ENCODE assay signal across 9 mouse cellular contexts in genomic region chr9:67045306-67045675, GRCm38 (mm10). TPM values are rescaled to one million over a fixed set of nuclear protein-coding genes. Genes with fewer than 3 reads are reported as not detected.
DNase-seq lines count a peak whose midpoint lies in the region; ATAC-seq and TF ChIP-seq lines count a peak whose summit lies in the region.
"Had no signal": no experiment of that assay in that cellular context is flagged by ENCODE, and none has a peak within 500 bp of the region (broad histone marks: within the 10 kb centered on the region; RNA-seq: fewer than 3 reads in every experiment).

No protein-coding gene starts in this region.

- no peaks in the 10 kb centered on the region for H3K9me3 ChIP-seq in limb, embryonic 12.5 days
- no peaks in the 10 kb centered on the region for H3K9me3 ChIP-seq in limb, embryonic 10.5 days (replicated peaks)
- no peaks in the 10 kb centered on the region for H3K9me3 ChIP-seq in limb, embryonic 15.5 days

- no peak for TF ChIP-seq CTCF in heart, adult 2 months (IDR thresholded peaks at IDR 0.05)

- H3K9ac ChIP-seq in heart, adult 2 months (ENCODE audit: low read depth, low read length) = peak overlapping the region; percentile 56
- H3K9ac ChIP-seq in limb, embryonic 12.5 days (replicated peaks) = peak overlapping the region; percentile 12; the same call in 1 of the 2 replicates
- no peak overlapping the region for H3K9ac ChIP-seq in limb, embryonic 15.5 days

- WGBS in heart, adult 2 months = 10% methylated on average over 4 of the region's 4 CpGs
- 35% methylated on average over 4 of the region's 4 CpGs for WGBS in limb, embryonic 12.5 days
- WGBS in limb, embryonic 10.5 days = 39% methylated on average over 4 of the region's 4 CpGs
- WGBS in limb, embryonic 15.5 days = 28% methylated on average over 4 of the region's 4 CpGs

- H3K36me3 ChIP-seq in heart, adult 2 months (ENCODE audit: control insufficient read depth, insufficient read depth, low read length) = peaks cover 30% of the 10 kb centered on the region
- no peaks in the 10 kb centered on the region for H3K36me3 ChIP-seq in limb, embryonic 12.5 days
- H3K36me3 ChIP-seq in limb, embryonic 10.5 days = no peaks in the 10 kb centered on the region
- no peaks in the 10 kb centered on the region for H3K36me3 ChIP-seq in limb, embryonic 15.5 days

- H3K4me1 ChIP-seq in heart, adult 2 months (ENCODE audit: control insufficient read depth, insufficient read depth, low read length) = peaks cover 12% of the 10 kb centered on the region
- peaks cover 73% of the 10 kb centered on the region for H3K4me1 ChIP-seq in limb, embryonic 12.5 days (replicated peaks)
- H3K4me1 ChIP-seq in limb, embryonic 10.5 days = peaks cover 87% of the 10 kb centered on the region
- peaks cover 74% of the 10 kb centered on the region for H3K4me1 ChIP-seq in limb, embryonic 15.5 days

- intact Hi-C loops in heart, adult 2 months (cut with DNase I) = no loop called here

- H3K79me2 ChIP-seq in heart, adult 2 months (replicated peaks; ENCODE audit: control insufficient read depth, insufficient read depth, low read length) = 0 out of 2 replicates have a peak, but pooled peaks cover 4% of the 10 kb centered on the region

- no peak for TF ChIP-seq POLR2A in heart, adult 2 months (IDR thresholded peaks at IDR 0.05; ENCODE audit: insufficient read depth, low read depth, low read length)

- peak overlapping the region; percentile 86 for H3K4me3 ChIP-seq in heart, adult 2 months
- H3K4me3 ChIP-seq in limb, embryonic 12.5 days (replicated peaks) = peak overlapping the region; percentile 9; the same call in 1 of the 2 replicates
- no peak overlapping the region for H3K4me3 ChIP-seq in limb, embryonic 10.5 days
- H3K4me3 ChIP-seq in limb, embryonic 15.5 days = 0 out of 2 replicates have a peak overlapping the region, but pooled peaks have one; percentile 67

- no peak for DNase-seq in heart, adult 2 months
- DNase-seq in heart, adult 8-10 months (ENCODE audit: low spot score) = no peak
- DNase-seq in limb, embryonic 10.5 days (ENCODE audit: low spot score) = no peak
- peak; percentile 43 for DNase-seq in NIH3T3 (ENCODE audit: low read depth)
- no peak for DNase-seq in cerebellum, adult 8-10 months
- DNase-seq in B cell, adult 2 months = no peak

- no peak for TF ChIP-seq EP300 in heart, adult 2 months (IDR thresholded peaks at IDR 0.05; ENCODE audit: insufficient read depth, low read depth, low read length)

- H3K27ac ChIP-seq in heart, adult 2 months = peak overlapping the region; percentile 96
- peak overlapping the region; percentile 53; the same call in 1 of the 2 replicates for H3K27ac ChIP-seq in limb, embryonic 12.5 days
- no peak overlapping the region for H3K27ac ChIP-seq in limb, embryonic 10.5 days
- H3K27ac ChIP-seq in limb, embryonic 15.5 days = peak overlapping the region; percentile 50

- ATAC-seq in limb, embryonic 12.5 days (ENCODE audit: insufficient number of reproducible peaks, insufficient read depth, low FRiP score, low TSS enrichment, low read depth) = no peak
- no peak for ATAC-seq in limb, embryonic 15.5 days (ENCODE audit: insufficient number of reproducible peaks, low FRiP score, low TSS enrichment, low read depth)
- ATAC-seq: inflammation-experienced regulatory T-cells, adult 6 months had no signal

- H3K27me3 ChIP-seq in heart, adult 2 months (ENCODE audit: control insufficient read depth, insufficient read depth, low read length) = peaks cover 2% of the 10 kb centered on the region; the same call in 1 of the 2 replicates
- peaks cover 34% of the 10 kb centered on the region for H3K27me3 ChIP-seq in limb, embryonic 12.5 days
- H3K27me3 ChIP-seq in limb, embryonic 10.5 days (ENCODE audit: low read depth, poor library complexity, severe bottlenecking) = peaks cover 40% of the 10 kb centered on the region
- H3K27me3 ChIP-seq in limb, embryonic 15.5 days = no peaks in the 10 kb centered on the region

- H3K4me2 ChIP-seq in limb, embryonic 12.5 days = peak overlapping the region; percentile 84
- peak overlapping the region; percentile 69; the same call in 1 of the 2 replicates for H3K4me2 ChIP-seq in limb, embryonic 15.5 days

RNA-seq across cellular contexts. Expression of gene Tpm1, which starts 3.9 kb away (rescaled TPM):
- total RNA-seq in heart, adult 2 months (2021) = over 10,000 TPM in 1 of 2 experiments, 1,000 to 10,000 TPM in 1; 9,950 to 10,380 TPM
- 5,659 and 10,700 TPM in 2 replicates for polyA plus RNA-seq in heart, adult 2 months (2012; rRNA removed)
- over 10,000 TPM in 3 of 4 experiments, 1,000 to 10,000 TPM in 1; 9,382 to 12,072 (median 10,190) TPM for total RNA-seq in heart, adult 8-10 months (2022)
- 555 and 579 TPM in 2 replicates for polyA plus RNA-seq in limb, embryonic 12.5 days (2016; fragmentation: Nextera tagmentation; extraction: Ambion mirVana)
- polyA plus RNA-seq in limb, embryonic 10.5 days (2016; fragmentation: Nextera tagmentation; extraction: Ambion mirVana) = 252 and 286 TPM in 2 replicates
- 710 and 1,010 TPM in 2 replicates for polyA plus RNA-seq in limb, embryonic 15.5 days (2015; fragmentation: Nextera tagmentation; extraction: Ambion mirVana)
